Mouse (Mus musculus) G1E (cell line): ENCODE measurements around the gene Tex14.

Source experiments
- CTCF ChIP-seq: IDR thresholded peaks from 2 replicates; pipeline ENCODE4 v1.5.1; 2012; ENCODE audit warnings: low read depth, low read length, inconsistent platforms, mixed read lengths
- TAL1 ChIP-seq: conservative IDR thresholded peaks from 2 replicates; pipeline ENCODE4 v1.6.1; 2012; ENCODE audit warnings: low read depth, low read length, inconsistent platforms, mixed read lengths

DNA sequence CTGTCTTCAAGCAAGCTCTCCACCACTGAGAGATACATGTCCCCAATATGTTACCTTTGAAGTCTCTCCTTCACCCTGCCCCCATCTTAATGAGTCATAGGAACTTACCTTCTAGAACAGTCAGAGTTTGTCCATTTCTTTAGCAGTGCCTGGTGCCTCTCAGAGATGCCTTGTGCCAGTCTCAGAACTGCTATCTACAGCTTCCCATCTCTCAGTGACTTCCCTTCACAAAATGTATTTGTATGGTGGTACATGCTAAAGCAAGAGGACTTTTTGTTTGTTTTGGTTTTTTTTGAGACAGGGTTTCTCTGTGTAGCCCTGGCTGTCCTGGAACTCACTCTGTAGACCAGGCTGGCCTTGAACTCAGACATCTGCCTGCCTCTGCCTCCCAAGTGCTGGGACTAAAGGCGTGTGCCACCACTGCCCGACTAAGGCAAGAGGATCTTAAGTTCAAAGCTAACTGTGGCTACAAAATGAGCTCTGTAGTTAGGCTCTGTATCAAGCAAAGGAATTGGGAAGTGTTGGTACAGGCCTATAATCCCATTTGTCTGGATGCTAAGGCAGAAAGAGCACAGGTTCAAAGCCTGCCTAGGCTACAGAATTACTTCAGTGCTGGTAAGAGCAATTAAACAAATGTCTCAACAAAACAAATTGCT, 49.3 kb downstream of the Tex14 start:
- TF ChIP-seq CTCF (no peak), TAL1 (no peak)
